Mouse (Mus musculus): ENCODE data around the gene Gm3072. TPM values are rescaled to one million over a fixed set of nuclear protein-coding genes. Genes with fewer than 3 reads are reported as not detected.
"Not testable (repeated sequence)": the region's sequence is repeated elsewhere in the genome, so short reads cannot be mapped to it uniquely, and the experiment has no call there.

Gene Gm3072
- polyA plus RNA-seq (2012; rRNA removed) = not detected in 2 replicates

DNA sequence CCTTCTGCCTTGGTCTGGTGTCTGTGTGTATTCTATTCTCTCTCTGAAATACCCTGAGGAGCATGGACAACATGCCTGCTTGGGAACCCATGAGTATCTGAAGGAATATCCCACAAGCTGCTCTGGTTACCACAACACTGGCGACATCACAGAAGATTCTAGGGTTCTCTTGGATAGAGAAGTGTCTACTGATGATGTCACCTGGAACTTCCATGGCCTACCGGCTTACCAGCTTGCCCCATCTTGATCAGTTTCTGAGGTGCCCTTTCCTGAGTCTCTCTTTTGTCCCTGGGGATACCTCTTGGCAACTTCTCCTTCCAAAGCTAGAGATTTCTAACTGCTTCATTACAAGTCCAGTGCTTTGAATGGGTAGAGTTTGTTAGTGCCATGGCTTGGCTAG lies at the start of gene Gm3072:
TSS of gene Gm3072 (minus strand) at position 101 of the 400 bp plus-strand sequence.
- WGBS = 64% methylated on average over 1 of the region's 2 CpGs
- not testable (repeated sequence) for DNase-seq; H3K4me3 ChIP-seq (replicated peaks; ENCODE audit: insufficient read depth, low read depth, low read length); H3K27me3 ChIP-seq (ENCODE audit: control insufficient read depth, insufficient read depth, low read length); H3K4me1 ChIP-seq (ENCODE audit: control insufficient read depth, insufficient read depth, low read length); H3K27ac ChIP-seq (ENCODE audit: insufficient read depth, low read length)

DNA sequence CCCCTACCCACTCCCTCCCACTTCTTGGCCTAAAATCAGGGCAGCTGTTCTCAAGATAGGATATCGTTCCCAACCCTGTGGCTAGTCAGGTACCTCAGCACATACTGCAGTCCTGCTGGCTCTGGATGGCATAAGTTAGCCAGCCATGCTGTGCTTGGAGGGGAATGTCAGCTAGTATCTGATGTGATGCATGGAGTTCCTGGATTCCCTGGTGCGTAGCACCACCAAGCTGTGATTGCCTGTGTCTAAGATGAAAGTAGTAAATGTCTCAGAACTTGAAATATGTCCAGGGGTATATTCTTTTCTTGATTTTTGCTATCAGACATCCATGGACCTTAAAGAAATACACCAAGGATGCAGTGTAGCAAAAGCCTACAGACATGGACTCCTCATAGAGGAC lies 23.8 kb upstream of the Gm3072 start:
- H3K4me1 ChIP-seq (ENCODE audit: control insufficient read depth, insufficient read depth, low read length); H3K27ac ChIP-seq (ENCODE audit: insufficient read depth, low read length); DNase-seq; H3K27me3 ChIP-seq (ENCODE audit: control insufficient read depth, insufficient read depth, low read length); H3K4me3 ChIP-seq (replicated peaks; ENCODE audit: insufficient read depth, low read depth, low read length): not testable (repeated sequence)
- 84% methylated on average over 2 of the region's 2 CpGs for WGBS

DNA sequence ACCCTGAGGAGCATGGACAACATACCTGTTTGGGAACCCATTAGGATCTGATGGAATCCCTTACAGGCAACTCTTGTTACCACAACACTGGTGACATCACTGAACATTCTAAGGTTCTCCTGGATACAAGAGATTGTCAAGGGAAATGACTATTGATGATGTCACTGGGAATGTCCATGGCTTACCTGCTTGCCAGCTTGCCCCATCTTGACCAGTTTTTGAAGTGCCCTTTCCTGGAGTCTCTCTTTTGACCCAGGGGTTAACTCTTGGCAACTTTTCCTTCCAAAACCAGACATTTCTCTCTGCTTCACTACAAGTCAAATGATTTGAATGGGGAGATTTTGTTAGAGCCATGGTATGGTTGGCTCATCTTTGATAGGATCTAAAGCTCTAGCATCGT lies 22.0 kb upstream of the Gm3072 start, which contains the start of gene Gm3676:
TSS of gene Gm3676 (minus strand) at position 101 of the 400 bp plus-strand sequence.
- no CpG with 5 or more reads among the region's 1 CpGs for WGBS
- DNase-seq; H3K27ac ChIP-seq (ENCODE audit: insufficient read depth, low read length); H3K4me1 ChIP-seq (ENCODE audit: control insufficient read depth, insufficient read depth, low read length); H3K27me3 ChIP-seq (ENCODE audit: control insufficient read depth, insufficient read depth, low read length); H3K4me3 ChIP-seq (replicated peaks; ENCODE audit: insufficient read depth, low read depth, low read length): not testable (repeated sequence)

DNA sequence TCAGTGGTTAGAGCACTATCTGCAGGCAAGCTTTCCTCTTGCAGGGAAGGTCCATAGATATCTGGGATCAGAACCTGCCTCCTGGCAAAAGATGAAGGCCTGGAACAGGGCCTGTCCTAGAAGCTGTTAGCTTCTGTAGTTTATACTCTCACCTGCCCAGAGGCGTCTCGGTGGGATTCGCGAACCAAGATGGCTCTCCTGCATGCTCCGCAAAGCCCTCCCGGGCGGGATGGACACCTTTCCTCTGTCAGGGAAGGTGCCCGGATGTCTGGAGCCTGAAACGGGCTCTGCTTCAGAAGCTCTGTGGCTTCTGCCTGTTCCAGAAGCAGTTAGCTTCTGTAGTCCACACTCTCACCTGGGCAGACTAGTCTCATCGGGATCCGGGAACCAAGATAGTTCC lies 5.7 kb upstream of the Gm3072 start:
- H3K27me3 ChIP-seq (ENCODE audit: control insufficient read depth, insufficient read depth, low read length); H3K27ac ChIP-seq (ENCODE audit: insufficient read depth, low read length); H3K4me1 ChIP-seq (ENCODE audit: control insufficient read depth, insufficient read depth, low read length); H3K4me3 ChIP-seq (replicated peaks; ENCODE audit: insufficient read depth, low read depth, low read length); DNase-seq: not testable (repeated sequence)
- 95% methylated on average over 10 of the region's 11 CpGs for WGBS

DNA sequence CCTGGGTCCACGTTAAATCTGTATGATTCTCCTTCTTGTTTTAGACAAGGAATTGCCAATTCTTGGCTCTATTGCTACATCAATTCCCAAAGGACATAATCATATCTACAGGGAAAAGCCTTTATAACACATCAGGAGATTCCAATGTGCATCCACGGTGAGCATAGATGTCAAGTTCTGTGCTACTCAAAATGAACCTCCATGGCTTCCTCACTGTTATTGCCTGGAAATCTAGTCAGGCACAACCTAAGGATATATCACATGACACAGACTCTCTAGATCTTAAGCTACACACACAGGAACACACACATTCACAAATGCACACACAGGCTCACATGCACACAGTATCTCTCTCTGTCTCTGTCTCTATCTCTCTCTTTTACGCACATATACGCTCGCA lies 1.9 kb downstream of the Gm3072 start:
- H3K4me3 ChIP-seq (replicated peaks; ENCODE audit: insufficient read depth, low read depth, low read length); H3K27me3 ChIP-seq (ENCODE audit: control insufficient read depth, insufficient read depth, low read length); H3K4me1 ChIP-seq (ENCODE audit: control insufficient read depth, insufficient read depth, low read length); H3K27ac ChIP-seq (ENCODE audit: insufficient read depth, low read length); DNase-seq: not testable (repeated sequence)
- 86% methylated on average over 5 of the region's 5 CpGs for WGBS

DNA sequence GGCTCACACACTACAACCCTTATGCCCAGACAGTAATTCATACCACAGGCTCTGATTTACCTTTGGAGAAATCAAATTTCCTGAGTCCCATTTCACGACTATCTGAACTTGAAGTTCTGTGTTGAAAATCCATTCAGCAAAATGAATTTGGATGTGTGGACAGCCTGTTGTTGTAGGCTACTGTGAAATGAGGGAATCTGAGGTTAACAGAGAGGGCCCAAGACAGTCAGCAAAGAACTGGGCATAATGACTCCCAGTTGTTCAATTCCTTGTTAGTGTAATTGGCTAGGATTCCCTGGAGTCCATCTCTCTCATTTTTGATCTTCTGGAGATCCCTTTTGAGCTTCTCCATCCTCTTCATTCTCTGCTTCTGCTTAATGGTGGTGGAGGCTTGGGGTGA lies 13.7 kb downstream of the Gm3072 start:
- H3K27ac ChIP-seq (ENCODE audit: insufficient read depth, low read length); H3K27me3 ChIP-seq (ENCODE audit: control insufficient read depth, insufficient read depth, low read length); H3K4me3 ChIP-seq (replicated peaks; ENCODE audit: insufficient read depth, low read depth, low read length); H3K4me1 ChIP-seq (ENCODE audit: control insufficient read depth, insufficient read depth, low read length); DNase-seq: not testable (repeated sequence)
- WGBS = 77% methylated on average over 1 of the region's 1 CpGs

DNA sequence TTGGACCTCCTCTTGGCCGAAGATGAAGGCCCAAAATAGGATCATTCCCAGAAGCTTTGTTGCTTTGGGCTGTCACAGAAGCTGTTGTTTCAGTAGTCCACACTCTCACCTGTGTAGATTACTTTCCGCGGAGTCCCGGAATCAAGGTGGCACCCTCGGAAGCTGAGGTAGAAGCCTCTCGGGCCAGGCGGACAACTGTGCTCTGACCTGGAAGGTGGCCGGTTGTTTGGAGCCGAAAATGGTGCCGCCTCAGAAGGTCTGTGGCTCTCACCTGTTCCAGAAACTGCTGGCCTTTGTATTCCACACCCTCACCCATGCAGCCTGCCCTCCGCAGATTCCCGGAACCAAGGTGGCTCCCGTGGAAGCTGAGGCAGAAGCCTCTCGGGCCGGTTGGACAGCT lies 23.5 kb downstream of the Gm3072 start:
- 92% methylated on average over 15 of the region's 15 CpGs for WGBS
- H3K4me3 ChIP-seq (replicated peaks; ENCODE audit: insufficient read depth, low read depth, low read length); DNase-seq: not testable (repeated sequence)

DNA sequence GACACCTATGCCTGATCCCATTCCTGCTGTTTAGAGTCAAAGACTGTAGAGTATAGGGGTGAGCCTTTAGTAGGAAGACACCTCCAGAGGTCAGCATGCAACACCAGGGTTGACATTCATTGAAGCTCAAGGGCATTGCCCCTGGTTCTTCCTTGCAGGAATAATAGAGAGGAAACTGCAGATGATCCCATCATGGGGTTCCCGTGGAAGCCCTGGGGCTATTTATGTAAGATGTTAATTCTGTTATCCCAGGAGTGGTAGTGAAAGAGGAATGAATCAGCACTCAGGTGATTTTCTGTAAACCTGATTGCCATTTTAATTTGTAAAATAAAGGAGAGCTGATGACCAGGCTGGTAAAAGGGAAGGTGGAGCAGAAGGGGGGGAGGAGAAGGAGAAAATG lies 38.1 kb downstream of the Gm3072 start:
- 74% methylated on average over 1 of the region's 1 CpGs for WGBS
- H3K27ac ChIP-seq (ENCODE audit: insufficient read depth, low read length); H3K27me3 ChIP-seq (ENCODE audit: control insufficient read depth, insufficient read depth, low read length); DNase-seq; H3K4me3 ChIP-seq (replicated peaks; ENCODE audit: insufficient read depth, low read depth, low read length); H3K4me1 ChIP-seq (ENCODE audit: control insufficient read depth, insufficient read depth, low read length): not testable (repeated sequence)

More for the DNA sequence above, 23.5 kb downstream of the Gm3072 start:
- H3K27me3 ChIP-seq (ENCODE audit: control insufficient read depth, insufficient read depth, low read length); H3K4me1 ChIP-seq (ENCODE audit: control insufficient read depth, insufficient read depth, low read length); H3K27ac ChIP-seq (ENCODE audit: insufficient read depth, low read length): not testable (repeated sequence)

DNA sequence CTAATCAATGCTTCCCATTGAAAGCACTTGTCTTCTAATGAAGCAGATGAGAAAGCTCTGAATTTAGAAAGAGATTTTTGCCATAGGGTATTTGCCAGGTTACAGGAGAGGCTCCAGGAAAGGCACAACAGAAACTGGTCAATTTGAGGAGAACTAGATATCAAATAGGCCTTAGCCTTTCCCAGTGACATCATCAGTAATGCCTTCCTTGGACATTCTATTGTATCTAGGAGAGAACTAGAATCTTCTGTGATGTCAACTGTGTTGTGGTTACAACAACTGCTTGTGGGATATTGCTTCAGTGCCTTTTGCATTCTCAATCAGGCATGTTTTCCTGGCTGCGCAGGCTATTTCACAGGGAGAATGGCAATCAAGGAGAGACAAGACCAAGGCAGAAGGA lies 51.5 kb downstream of the Gm3072 start, which contains the start of gene 1700049E17Rik2:
TSS of gene 1700049E17Rik2 (plus strand) at position 301 of the 400 bp plus-strand sequence.
- not testable (repeated sequence) for H3K27me3 ChIP-seq (ENCODE audit: control insufficient read depth, insufficient read depth, low read length); DNase-seq; H3K27ac ChIP-seq (ENCODE audit: insufficient read depth, low read length); H3K4me1 ChIP-seq (ENCODE audit: control insufficient read depth, insufficient read depth, low read length); H3K4me3 ChIP-seq (replicated peaks; ENCODE audit: insufficient read depth, low read depth, low read length)
- no CpG with 5 or more reads among the region's 1 CpGs for WGBS

Other genes with a start within 250 kb of the Gm3072 start
- gene Gm7945, start 238.2 kb downstream of the Gm3072 start, polyA plus RNA-seq (2012; rRNA removed) = 0.19 and 0.20 TPM in 2 replicates
- not detected in 2 replicates for gene Gm6482, start 216.3 kb downstream of the Gm3072 start, polyA plus RNA-seq (2012; rRNA removed)
- not detected in 2 replicates for gene Gm7954, start 171.1 kb downstream of the Gm3072 start, polyA plus RNA-seq (2012; rRNA removed)
- gene Gm3486, start 135.1 kb downstream of the Gm3072 start, polyA plus RNA-seq (2012; rRNA removed) = not detected in 2 replicates
- gene Gm7970, start 69.0 kb downstream of the Gm3072 start, polyA plus RNA-seq (2012; rRNA removed) = not detected in 2 replicates
- gene 1700049E17Rik2, start 51.4 kb downstream of the Gm3072 start, polyA plus RNA-seq (2012; rRNA removed) = not detected in 2 replicates
- not detected in 2 replicates for gene Gm3676, start 21.9 kb upstream of the Gm3072 start, polyA plus RNA-seq (2012; rRNA removed)
- gene Gm8068, start 77.3 kb upstream of the Gm3072 start, polyA plus RNA-seq (2012; rRNA removed) = not detected in 2 replicates
- not detected in 2 replicates for gene Gm7929, start 126.0 kb upstream of the Gm3072 start, polyA plus RNA-seq (2012; rRNA removed)
- gene Gm47189, start 147.8 kb upstream of the Gm3072 start, polyA plus RNA-seq (2012; rRNA removed) = not detected in 2 replicates

Data from cerebellum, adult 2 months (tissue).